Mouse (Mus musculus): ENCODE results near the gene Itga3.

Itga3 gene

GRCm38 (mm10) chr11:95096608-95097373 is 20.2 kb upstream of the Itga3 start:
- no peak for DNase-seq (ENCODE audit: extremely low read depth, low read depth)

DNA sequence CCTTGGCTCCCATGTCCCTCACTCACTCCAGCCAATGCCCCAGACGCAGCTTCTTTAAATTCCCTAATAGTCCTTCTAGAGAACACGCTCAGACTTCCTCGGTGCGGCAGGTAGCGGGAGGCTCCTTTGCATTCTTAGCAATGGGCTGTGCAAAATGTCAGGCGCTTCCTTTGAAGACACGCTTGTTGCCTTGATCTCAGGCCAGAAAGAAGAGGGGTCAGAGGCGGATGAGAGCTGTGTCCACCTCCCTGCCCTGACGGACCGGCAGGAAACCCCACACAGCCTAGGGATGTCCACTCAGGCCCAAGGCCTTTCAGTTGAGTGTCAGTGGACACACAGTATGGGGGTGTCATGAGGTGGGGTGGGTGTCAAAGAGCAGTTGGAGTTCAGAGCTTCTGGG is 19.0 kb upstream of the Itga3 start:
- DNase-seq (ENCODE audit: extremely low read depth, low read depth) = no peak

DNA sequence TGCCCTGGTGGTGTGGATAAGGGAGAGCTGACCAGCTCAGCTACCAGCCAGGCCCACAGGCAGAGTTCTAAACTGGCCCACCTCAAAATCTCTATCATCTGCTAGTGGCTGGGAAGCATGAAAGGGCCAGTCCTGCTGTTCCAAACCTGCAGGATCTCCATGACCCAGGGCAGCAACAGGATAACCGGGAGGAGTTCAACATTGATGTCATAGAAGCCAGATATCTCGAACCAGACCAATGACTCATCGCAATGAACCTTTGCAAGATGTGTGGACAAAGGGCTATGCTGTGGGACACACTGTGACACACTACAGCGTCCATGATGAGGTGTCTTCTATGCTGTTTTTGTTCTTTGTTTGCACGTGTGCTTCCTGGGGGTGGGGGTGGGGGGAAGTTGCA is 16.5 kb upstream of the Itga3 start:
- no peak for DNase-seq (ENCODE audit: extremely low read depth, low read depth)

GRCm38 (mm10) chr11:95088857-95089779 is 12.5 kb upstream of the Itga3 start:
- no peak for DNase-seq (ENCODE audit: extremely low read depth, low read depth)

DNA sequence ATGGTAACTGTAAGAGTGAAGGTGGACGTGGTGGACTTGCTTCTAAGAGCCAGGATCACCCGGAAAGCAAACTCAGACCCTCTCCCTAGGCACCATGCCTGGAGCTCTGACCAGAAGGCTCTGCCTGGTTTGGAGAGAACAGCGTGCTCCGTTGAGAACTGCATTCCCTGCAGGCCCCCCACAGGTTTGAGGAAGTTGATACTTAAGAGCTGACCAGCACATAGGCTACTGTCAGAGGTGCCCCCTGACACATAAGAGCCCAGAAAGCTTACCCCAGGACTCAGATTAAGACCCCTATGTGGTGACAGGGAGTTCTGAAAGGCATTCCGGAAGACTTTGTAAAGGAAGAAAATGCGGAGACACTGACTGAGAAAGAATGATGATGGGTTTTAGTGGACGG is 11.7 kb upstream of the Itga3 start:
- DNase-seq (ENCODE audit: extremely low read depth, low read depth) = no peak

DNA sequence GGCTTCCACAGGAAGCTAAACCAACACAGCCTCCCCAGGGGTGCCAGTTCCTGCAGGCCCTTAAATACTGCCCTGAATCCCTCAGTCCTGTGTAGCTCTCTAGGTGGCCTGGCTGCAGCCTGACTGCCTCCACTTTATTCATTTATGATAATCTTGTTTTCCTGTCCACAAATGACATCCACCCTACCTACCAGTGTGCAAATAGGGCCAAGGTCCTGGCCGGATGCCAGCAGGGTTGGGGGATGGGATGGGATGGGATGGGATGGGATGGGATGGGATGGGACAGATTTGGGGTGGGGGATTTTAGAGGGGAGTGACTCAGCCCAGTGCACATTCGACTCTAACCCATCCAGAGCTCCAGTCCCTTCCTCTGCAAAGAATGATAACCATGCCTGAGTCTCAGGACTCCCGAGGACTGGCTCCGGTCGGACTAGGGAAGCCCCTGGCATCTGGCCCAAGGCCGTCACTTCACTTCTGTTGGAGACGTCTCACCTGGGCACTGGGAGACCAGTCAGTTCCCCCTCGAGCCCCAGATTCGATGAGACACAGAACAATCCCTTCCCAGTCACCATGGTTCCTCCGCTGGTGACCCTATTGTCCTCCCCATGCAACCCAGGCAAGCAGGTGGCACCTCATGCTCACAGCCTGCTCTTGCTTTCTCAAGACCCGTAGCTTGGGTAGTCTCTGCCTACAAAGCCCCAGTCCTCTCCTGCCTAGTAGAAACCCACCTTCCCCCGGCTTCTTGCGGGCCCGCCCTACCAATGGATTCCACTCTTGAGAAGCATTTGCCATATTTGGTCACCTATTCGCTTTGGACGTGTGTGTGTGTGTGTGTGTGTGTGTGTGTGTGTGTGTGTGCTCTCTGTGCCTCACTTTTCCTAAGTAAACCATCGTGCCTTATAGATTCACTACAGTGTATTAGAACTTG is 11.0 kb upstream of the Itga3 start:
- no peak for DNase-seq (ENCODE audit: extremely low read depth, low read depth)

DNA sequence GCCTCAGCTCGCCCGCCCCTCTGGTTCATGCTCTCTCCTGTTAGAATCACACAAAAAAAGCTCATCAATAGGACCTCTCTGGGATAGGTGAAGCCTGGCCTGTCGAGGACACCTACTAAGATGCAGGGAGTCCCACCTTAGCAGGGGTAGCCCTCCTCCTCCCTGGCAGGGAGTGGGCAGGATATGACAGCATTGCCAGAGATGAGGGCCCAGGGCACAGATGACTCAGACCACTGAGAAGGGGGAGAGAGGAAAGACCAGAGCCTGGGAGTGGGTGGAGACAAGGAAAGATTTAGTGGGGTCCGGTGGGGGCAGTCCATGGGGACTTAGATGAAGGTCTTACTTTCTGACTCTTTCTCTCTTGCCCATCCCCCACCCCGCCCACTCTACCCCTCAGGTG is 9.6 kb upstream of the Itga3 start:
- DNase-seq (ENCODE audit: extremely low read depth, low read depth) = no peak

- no peak for DNase-seq (ENCODE audit: extremely low read depth, low read depth)
Measured at GRCm38 (mm10) chr11:95085710-95086109, 9.1 kb upstream of the Itga3 start.

GRCm38 (mm10) chr11:95084811-95085382 is 8.3 kb upstream of the Itga3 start:
- DNase-seq (ENCODE audit: extremely low read depth, low read depth) = no peak

DNA sequence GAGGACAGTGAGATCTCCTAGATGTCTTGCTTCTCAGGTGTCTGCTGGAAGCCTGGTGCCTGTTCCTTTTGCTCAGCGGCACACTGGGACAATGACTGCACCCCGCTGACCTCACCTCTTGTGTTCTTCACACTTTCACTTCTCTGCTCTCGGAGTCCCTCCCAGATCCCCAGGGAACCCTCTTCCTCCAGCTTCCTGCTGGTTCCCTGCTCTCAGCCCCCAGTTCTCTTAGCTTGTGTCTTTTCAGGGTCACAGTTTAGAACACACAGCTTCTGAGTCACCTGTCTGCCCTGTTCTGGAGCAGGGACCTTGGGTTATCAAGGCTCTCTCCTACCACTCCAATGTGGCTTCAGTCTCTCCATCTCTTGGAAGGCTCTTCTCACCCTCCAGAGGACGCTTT is 7.6 kb upstream of the Itga3 start:
- DNase-seq (ENCODE audit: extremely low read depth, low read depth) = no peak

DNA sequence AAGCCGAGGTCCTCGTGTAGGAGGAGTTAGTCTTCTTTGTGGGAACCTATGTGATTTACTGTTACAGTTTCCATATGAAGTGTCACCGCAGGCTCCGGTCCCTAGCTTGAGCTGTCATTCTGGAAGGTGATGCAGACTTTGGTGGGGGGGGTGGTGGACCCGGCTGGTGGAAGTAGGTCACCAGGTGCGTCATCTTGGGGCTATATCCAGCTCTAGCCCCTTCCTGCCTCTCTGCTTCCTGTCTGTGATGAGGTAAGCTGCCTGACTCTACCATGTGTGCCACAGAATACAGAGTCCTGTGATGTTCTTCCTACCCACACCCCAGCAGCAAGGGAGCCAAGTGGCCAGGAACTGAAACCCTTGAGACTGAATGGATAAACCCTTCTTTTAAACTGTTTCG is 6.3 kb upstream of the Itga3 start:
- no peak for DNase-seq (ENCODE audit: extremely low read depth, low read depth)

- no peak for DNase-seq (ENCODE audit: extremely low read depth, low read depth)
Measured at GRCm38 (mm10) chr11:95080783-95081182, 4.2 kb upstream of the Itga3 start.

DNA sequence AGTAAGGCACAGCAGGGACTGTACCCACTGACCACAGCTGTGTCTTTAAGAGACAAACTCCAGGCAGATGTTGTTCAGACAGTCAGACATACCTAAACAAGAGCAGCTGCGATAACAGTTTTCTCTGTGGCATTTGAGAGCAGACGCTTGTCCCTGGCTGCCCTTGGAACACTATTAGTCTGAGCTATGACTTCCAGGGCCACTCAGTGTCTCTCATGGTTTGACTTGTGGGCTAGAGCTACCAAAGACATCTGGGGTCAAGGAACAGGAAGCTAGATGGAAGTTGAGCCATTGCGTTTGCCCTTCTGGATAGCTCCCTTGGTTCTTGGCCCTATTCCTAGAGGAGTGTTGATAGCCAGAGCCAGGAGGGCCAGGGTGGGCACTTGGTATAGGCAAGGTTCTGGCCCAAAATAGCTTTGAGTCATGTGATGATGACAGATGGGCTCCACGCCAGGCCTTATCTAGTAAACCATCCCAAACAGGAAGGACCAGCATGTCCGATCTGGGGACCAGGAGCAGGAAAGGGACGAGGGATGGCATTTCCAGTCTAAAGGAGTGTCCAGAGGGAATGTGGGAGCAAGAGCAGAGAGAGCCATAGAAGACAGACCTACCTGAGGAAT is 2.8 kb upstream of the Itga3 start:
- no peak for DNase-seq (ENCODE audit: extremely low read depth, low read depth)

GRCm38 (mm10) chr11:95077956-95078355 is 1.4 kb upstream of the Itga3 start:
- no peak for DNase-seq (ENCODE audit: extremely low read depth, low read depth)

- DNase-seq (ENCODE audit: extremely low read depth, low read depth) = no peak
Measured at GRCm38 (mm10) chr11:95076041-95076535, 513 bp downstream of the Itga3 start.

- no peak for DNase-seq (ENCODE audit: extremely low read depth, low read depth)
Measured at GRCm38 (mm10) chr11:95075197-95076040, 1.2 kb downstream of the Itga3 start.

DNA sequence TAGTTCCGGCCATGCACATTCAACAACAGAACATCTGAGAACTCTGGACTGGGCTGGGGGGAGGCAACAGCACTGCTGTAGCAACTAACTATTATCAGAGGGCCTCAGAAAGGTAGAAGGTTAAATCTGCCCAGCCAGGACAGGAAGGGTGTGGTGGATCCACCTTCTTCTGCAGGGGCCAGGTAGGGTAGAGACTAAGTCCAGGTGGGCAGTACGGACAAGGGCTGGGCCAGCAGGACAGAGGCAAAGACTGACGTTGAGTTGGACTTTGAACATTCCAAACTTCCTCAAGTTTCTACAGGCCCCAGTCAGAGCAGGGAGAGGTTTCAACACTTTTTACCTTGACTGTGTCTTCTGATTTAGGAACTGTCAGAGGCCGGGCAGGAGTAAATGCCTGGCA is 1.9 kb downstream of the Itga3 start:
- DNase-seq (ENCODE audit: extremely low read depth, low read depth) = no peak

- no peak for DNase-seq (ENCODE audit: extremely low read depth, low read depth)
Measured at GRCm38 (mm10) chr11:95073835-95074234, 2.8 kb downstream of the Itga3 start.

GRCm38 (mm10) chr11:95072804-95073203 is 3.8 kb downstream of the Itga3 start:
- DNase-seq (ENCODE audit: extremely low read depth, low read depth) = no peak

DNA sequence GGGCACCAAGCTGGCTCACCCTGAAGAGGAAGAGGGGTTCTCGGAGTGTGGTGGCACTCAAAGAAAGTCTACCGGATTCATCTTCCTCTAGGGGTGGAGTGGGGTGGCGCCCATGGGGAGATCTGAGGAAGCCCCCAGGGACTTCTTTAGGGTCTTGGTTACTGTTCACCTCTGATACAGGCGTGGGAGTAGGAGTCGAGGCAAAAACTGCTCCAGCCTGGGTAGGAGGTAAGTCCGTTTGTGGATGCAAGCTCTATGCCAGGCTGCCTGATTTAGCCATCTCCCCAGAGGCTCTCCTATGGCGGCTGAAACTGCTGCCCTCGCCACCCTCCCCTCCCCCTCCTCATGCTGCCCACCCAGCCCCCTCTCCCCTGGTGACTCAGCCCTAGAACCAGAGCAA is 4.5 kb downstream of the Itga3 start:
- DNase-seq (ENCODE audit: extremely low read depth, low read depth) = no peak
